Mouse (Mus musculus) MEL (cell line): ENCODE results near the gene Ttll11.

Experiments used
- CTCF ChIP-seq, 3 experiments: IDR thresholded peaks in 2 of 3; conservative IDR thresholded peaks in 1 of 3; 2 replicates each; pipeline ENCODE4 v1.5.1; 2011 to 2012; ENCODE audit warnings: low read length in 3 of 3, low read depth in 2 of 3, mild to moderate bottlenecking in 2 of 3, improper control_type of control experiment in 1 of 3, inconsistent platforms in 1 of 3, mixed read lengths in 1 of 3, moderate library complexity in 1 of 3; ENCODE audit not compliant: control insufficient read depth in 1 of 3, insufficient read depth in 1 of 3, poor library complexity in 1 of 3, severe bottlenecking in 1 of 3
- MAX ChIP-seq: IDR thresholded peaks from 2 replicates; pipeline ENCODE4 v1.6.1; 2011; ENCODE audit warnings: low read length, improper control_type of control experiment
- MAZ ChIP-seq: IDR thresholded peaks from 2 replicates; pipeline ENCODE4 v1.6.1; 2012; ENCODE audit warnings: low read depth, mild to moderate bottlenecking, inconsistent platforms, low read length, improper control_type of control experiment
- MEF2A ChIP-seq: IDR thresholded peaks from 2 replicates; pipeline ENCODE4 v1.6.1; 2014; ENCODE audit warnings: low read depth, mild to moderate bottlenecking, inconsistent platforms, low read length, improper control_type of control experiment; ENCODE audit not compliant: poor library complexity, insufficient replicate concordance, severe bottlenecking; ENCODE audit errors: extremely low read depth
- POLR2A ChIP-seq, 2 experiments: IDR thresholded peaks; 2 replicates each; pipeline ENCODE4 v1.6.1; 2011 to 2012; ENCODE audit warnings: low read length in 2 of 2, mild to moderate bottlenecking in 2 of 2, control low read depth in 1 of 2, improper control_type of control experiment in 1 of 2, low read depth in 1 of 2, moderate library complexity in 1 of 2; ENCODE audit not compliant: control insufficient read depth in 1 of 2, insufficient read depth in 1 of 2, poor library complexity in 1 of 2
- POLR2AphosphoS5 ChIP-seq: IDR thresholded peaks from 2 replicates; pipeline ENCODE4 v1.6.1; 2012; ENCODE audit warnings: low read depth, borderline replicate concordance, mild to moderate bottlenecking, inconsistent platforms, low read length, moderate library complexity, mixed read lengths
- UBTF ChIP-seq: IDR thresholded peaks from 2 replicates; pipeline ENCODE4 v1.6.1; 2012; ENCODE audit warnings: low read depth, mild to moderate bottlenecking, inconsistent platforms, low read length, improper control_type of control experiment, moderate library complexity, borderline replicate concordance; ENCODE audit not compliant: insufficient read depth
- ZKSCAN1 ChIP-seq: IDR thresholded peaks from 2 replicates; pipeline ENCODE4 v1.6.1; 2012; ENCODE audit warnings: low read depth, mild to moderate bottlenecking, inconsistent platforms, low read length, improper control_type of control experiment, moderate library complexity

- TF ChIP-seq POLR2A (IDR thresholded peaks at IDR 0.05; ENCODE audit: control insufficient read depth in 1 of 2, insufficient read depth in 1 of 2, low read depth in 1 of 2, low read length in 2 of 2, poor library complexity in 1 of 2) (no peak), POLR2AphosphoS5 (no peak), MEF2A (no peak), UBTF (no peak), CTCF (IDR thresholded peaks at IDR 0.05 in 2 of 3, conservative IDR thresholded peaks at IDR 0.05 in 1 of 3; ENCODE audit: control insufficient read depth in 1 of 3, insufficient read depth in 1 of 3, low read depth in 2 of 3, low read length in 3 of 3, poor library complexity in 1 of 3, severe bottlenecking in 1 of 3) (no peak), ZKSCAN1 (no peak), MAX (no peak), MAZ (no peak)
These were observed 219.4 kb downstream of the Ttll11 start for GRCm38 (mm10) chr2:35760352-35760751.
